Mouse (Mus musculus) cerebellum, adult 2 months (tissue): ENCODE measurements around the gene Supt16. TPM values are rescaled to one million over a fixed set of nuclear protein-coding genes. Genes with fewer than 3 reads are reported as not detected.

Experiments
- DNase-seq, 2 experiments: peaks; one replicate each; pipeline ENCODE4 v3.0.0; 2021
- H3K27ac ChIP-seq: fragments of 200-500 bp; 2 replicates; pipeline ENCODE4 v1.5.1; 2012; ENCODE audit warnings: low read length, control low read depth, inconsistent platforms; ENCODE audit not compliant: insufficient read depth
- H3K27me3 ChIP-seq: fragments of 200-500 bp; 2 replicates; pipeline ENCODE4 v1.6.1; 2012; ENCODE audit warnings: inconsistent platforms, mild to moderate bottlenecking, low read length, moderate library complexity; ENCODE audit not compliant: control insufficient read depth, insufficient read depth
- H3K4me1 ChIP-seq: fragments of 200-500 bp; 2 replicates; pipeline ENCODE4 v1.6.1; 2011; ENCODE audit warnings: low read length; ENCODE audit not compliant: control insufficient read depth, insufficient read depth
- H3K4me3 ChIP-seq: fragments of 200-500 bp; replicated peaks from 2 replicates; pipeline ENCODE3; 2011; ENCODE audit warnings: mild to moderate bottlenecking, low read depth, low read length, control low read depth; ENCODE audit not compliant: insufficient read depth
- CTCF ChIP-seq: fragments of 200-500 bp; IDR thresholded peaks from 2 replicates; pipeline ENCODE4 v1.5.1; 2011; ENCODE audit warnings: low read depth, mild to moderate bottlenecking, control low read depth, low read length, moderate library complexity, borderline replicate concordance; ENCODE audit not compliant: insufficient read depth
- POLR2A ChIP-seq: fragments of 200-500 bp; IDR thresholded peaks from 2 replicates; pipeline ENCODE4 v1.6.1; 2011; ENCODE audit warnings: low read length, control low read depth, borderline replicate concordance; ENCODE audit not compliant: insufficient read depth
- WGBS: fragments of 180-500 bp; shearing (Covaris S2); methylation state at CpG from one replicate; pipeline ENCODE4 v1.1.7; 2018; 5-methylcytosine and 5-hydroxymethylcytosine counted together
- polyA plus RNA-seq: library from polyadenylated mRNA; depleted of rRNA; stranded (reverse); fragments of >200 nt; gene quantifications from 2 replicates; pipeline ENCODE4 v1.2.3, GENCODE M21; 2012

The Supt16 gene
- polyA plus RNA-seq, 1 experiment = 33.9 TPM

DNA sequence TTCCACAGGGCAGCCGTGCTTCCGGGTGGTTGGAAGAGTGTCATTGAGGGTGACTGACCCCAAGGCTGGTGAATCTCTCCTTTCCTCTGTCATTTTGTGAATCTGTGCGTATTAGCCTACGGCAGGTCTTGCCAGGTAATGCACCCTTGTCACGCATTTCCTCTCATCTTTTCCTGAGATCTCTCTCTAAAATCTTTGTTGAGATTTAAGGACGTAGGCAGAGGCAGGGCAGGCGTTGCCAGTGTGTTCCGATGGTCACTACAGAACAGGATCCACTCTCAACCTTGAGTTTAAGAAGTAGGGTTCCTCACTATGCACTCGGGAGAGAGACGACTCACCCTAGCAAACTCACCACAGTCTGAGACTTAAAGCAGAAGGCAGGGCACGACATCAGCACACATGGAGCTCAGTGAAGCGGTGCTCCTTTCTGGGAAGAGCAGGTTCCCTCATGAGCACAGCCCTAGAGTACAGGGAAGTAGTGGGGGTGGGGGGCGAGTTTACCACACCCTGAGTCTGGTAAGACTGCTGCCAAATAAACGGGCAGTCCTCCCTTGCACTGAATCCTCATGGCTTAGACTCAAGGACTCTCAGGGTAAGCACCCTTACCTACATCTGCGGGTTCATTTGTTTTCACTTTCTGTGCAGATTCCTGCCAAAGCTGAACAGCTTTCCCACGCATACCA, 55.6 kb downstream of the Supt16 start:
- no peak for TF ChIP-seq CTCF
- no peak for TF ChIP-seq POLR2A
- Histone ChIP-seq H3K4me1 (no peaks in the 10 kb centered on the region), H3K4me3 (no peak overlapping the region), H3K27me3 (no peaks in the 10 kb centered on the region), H3K27ac (no peak overlapping the region)
- DNase-seq = no peak
- 70% methylated on average over 16 of the region's 16 CpGs for WGBS

- Histone ChIP-seq H3K4me3 (no peak overlapping the region), H3K27me3 (no peaks in the 10 kb centered on the region), H3K27ac (no peak overlapping the region), H3K4me1 (no peaks in the 10 kb centered on the region)
- TF ChIP-seq CTCF = no peak
- no peak for TF ChIP-seq POLR2A
- WGBS = 74% methylated on average over 19 of the region's 19 CpGs
- no peak for DNase-seq
These were observed 56.4 kb downstream of the Supt16 start for GRCm38 (mm10) chr14:52140577-52141444.

DNA sequence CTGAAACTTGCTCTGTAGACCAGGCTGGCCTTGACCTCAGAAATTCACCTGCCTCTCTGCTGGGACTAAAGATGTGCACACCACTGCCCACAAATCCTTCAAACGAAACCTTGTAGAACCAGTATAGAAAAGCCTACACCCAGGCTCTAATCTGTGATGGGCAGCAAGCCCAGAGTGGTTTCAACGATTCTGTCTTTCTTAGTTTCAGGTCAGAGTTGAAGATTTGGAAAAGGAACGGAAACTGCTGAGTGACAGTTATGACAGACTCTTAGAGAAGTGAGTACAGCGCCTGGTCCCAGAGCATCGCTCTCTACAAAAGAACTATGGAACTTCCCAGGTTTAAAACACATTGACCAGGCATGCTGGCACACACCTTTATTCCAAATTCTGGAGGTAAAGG, 63.6 kb downstream of the Supt16 start:
- Histone ChIP-seq H3K4me1 (no peaks in the 10 kb centered on the region), H3K27me3 (no peaks in the 10 kb centered on the region), H3K4me3 (no peak overlapping the region), H3K27ac (no peak overlapping the region)
- no peak for DNase-seq
- 78% methylated on average over 5 of the region's 5 CpGs for WGBS
- TF ChIP-seq POLR2A = no peak
- TF ChIP-seq CTCF = no peak

- no peaks in the 10 kb centered on the region for H3K4me1 ChIP-seq
- 95% methylated on average over 3 of the region's 3 CpGs for WGBS
- no peak for DNase-seq
These were observed 72.6 kb downstream of the Supt16 start for GRCm38 (mm10) chr14:52124636-52125035.

DNA sequence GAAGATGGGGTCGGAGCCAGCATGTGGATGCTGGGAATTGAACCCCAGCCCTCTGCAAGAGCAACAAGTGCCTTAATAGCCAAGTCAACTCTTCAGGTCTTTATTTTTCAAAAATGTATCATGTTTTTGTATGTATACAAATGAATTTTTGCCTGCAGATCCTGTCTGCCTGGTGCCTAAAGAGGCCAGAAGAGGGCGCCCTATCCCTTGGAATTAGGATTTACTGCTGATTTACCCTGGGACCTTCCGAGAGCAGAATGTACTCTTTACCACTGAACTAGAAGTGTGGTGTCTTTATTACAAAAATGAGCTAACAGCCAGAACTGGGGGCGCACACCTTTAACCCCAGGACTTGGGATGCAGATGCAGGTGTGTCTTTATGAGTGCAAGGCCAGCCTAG, 73.3 kb downstream of the Supt16 start:
- H3K27ac ChIP-seq = no peak overlapping the region
- no peak overlapping the region for H3K4me3 ChIP-seq
- no peaks in the 10 kb centered on the region; the same call in 1 of the 2 replicates for H3K4me1 ChIP-seq
- WGBS = 23% methylated on average over 4 of the region's 4 CpGs
- peak; percentile 62 to 72 for DNase-seq
- H3K27me3 ChIP-seq = no peaks in the 10 kb centered on the region
- TF ChIP-seq CTCF (peak; percentile 61), POLR2A (no peak)

More at GRCm38 (mm10) chr14:52124636-52125035, 72.6 kb downstream of the Supt16 start:
- no peak overlapping the region for H3K4me3 ChIP-seq
- TF ChIP-seq POLR2A (no peak), CTCF (no peak)
- no peak overlapping the region for H3K27ac ChIP-seq
- no peaks in the 10 kb centered on the region for H3K27me3 ChIP-seq

GRCm38 (mm10) chr14:52120169-52120568, 77.0 kb downstream of the Supt16 start:
- 79% methylated on average over 7 of the region's 7 CpGs for WGBS

GRCm38 (mm10) chr14:52118823-52119608, 78.2 kb downstream of the Supt16 start:
- Histone ChIP-seq H3K27ac (peak overlapping the region; percentile 1; the same call in 1 of the 2 replicates), H3K4me1 (no peaks in the 10 kb centered on the region; the same call in 1 of the 2 replicates), H3K4me3 (peak overlapping the region; percentile 57), H3K27me3 (no peaks in the 10 kb centered on the region)
- WGBS = 2% methylated on average over 38 of the region's 38 CpGs
- TF ChIP-seq CTCF = peak; percentile 20; the same call in 1 of the 2 replicates
- TF ChIP-seq POLR2A = peak; percentile 49; the same call in 1 of the 2 replicates
- DNase-seq = peak; percentile 70 to 75

More at GRCm38 (mm10) chr14:52120169-52120568, 77.0 kb downstream of the Supt16 start:
- no peaks in the 10 kb centered on the region; the same call in 1 of the 2 replicates for H3K4me1 ChIP-seq
- H3K4me3 ChIP-seq = no peak overlapping the region
- TF ChIP-seq CTCF (no peak), POLR2A (no peak)
- no peaks in the 10 kb centered on the region for H3K27me3 ChIP-seq
- H3K27ac ChIP-seq = no peak overlapping the region
- DNase-seq = no peak
